Mouse (Mus musculus) brain, embryonic 14.5 days (tissue): ENCODE data around the gene Zfp804a. TPM values are rescaled to one million over a fixed set of nuclear protein-coding genes. Genes with fewer than 3 reads are reported as not detected.

ENCODE experiments used
- DNase-seq: peaks from one replicate; pipeline ENCODE4 v3.0.0-alpha.2; 2011; ENCODE audit warnings: low read depth
- CTCF ChIP-seq: fragments of 200-500 bp; IDR thresholded peaks from 2 replicates; pipeline ENCODE4 v1.5.1; 2012; ENCODE audit warnings: inconsistent platforms, mild to moderate bottlenecking, moderate library complexity, borderline replicate concordance; ENCODE audit not compliant: insufficient read depth, insufficient read length; ENCODE audit errors: extremely low read depth
- POLR2A ChIP-seq: fragments of 200-500 bp; IDR thresholded peaks from 2 replicates; pipeline ENCODE4 v1.6.1; 2012; ENCODE audit warnings: mild to moderate bottlenecking, inconsistent platforms, borderline replicate concordance; ENCODE audit not compliant: poor library complexity, insufficient read depth, insufficient read length, severe bottlenecking; ENCODE audit errors: extremely low read depth
- polyA plus RNA-seq: library from polyadenylated mRNA; depleted of rRNA; stranded (reverse); fragments of >200 nt; gene quantifications from 2 replicates; pipeline ENCODE4 v1.2.3, GENCODE M21; 2012; rRNA removed

Gene Zfp804a
- polyA plus RNA-seq: 7.5 and 12.4 TPM in 2 replicates

GRCm38 (mm10) chr2:82053185-82053891, at the start of gene Zfp804a:
Zfp804a (plus strand) TSS chr2:82053222.
- TF ChIP-seq CTCF: no peak
- peak; percentile 39; the same call in 1 of the 2 replicates for TF ChIP-seq POLR2A

DNA sequence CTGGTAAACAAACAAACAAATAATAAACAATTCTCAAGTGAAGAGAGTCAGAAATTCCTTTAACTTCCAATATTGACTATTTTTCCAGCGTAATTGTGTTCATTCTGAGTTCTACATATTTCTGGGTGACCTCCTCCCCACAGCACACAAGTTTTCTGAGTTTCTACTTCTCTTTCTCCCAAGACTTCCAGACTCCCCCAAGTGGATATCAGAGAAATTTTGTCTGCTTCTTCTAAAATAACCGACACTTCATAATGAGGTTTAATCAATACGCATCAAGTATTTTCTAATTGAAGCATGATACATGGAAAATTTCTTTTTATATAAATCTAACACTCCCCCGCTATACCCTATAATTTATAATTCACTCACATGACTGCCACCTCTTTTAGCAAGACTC, 1.4 kb upstream of the Zfp804a start:
- DNase-seq: peak; percentile 29
- TF ChIP-seq POLR2A (no peak), CTCF (no peak)

More at GRCm38 (mm10) chr2:82053185-82053891, at the start of gene Zfp804a:
- peak; percentile 88 for DNase-seq

DNA sequence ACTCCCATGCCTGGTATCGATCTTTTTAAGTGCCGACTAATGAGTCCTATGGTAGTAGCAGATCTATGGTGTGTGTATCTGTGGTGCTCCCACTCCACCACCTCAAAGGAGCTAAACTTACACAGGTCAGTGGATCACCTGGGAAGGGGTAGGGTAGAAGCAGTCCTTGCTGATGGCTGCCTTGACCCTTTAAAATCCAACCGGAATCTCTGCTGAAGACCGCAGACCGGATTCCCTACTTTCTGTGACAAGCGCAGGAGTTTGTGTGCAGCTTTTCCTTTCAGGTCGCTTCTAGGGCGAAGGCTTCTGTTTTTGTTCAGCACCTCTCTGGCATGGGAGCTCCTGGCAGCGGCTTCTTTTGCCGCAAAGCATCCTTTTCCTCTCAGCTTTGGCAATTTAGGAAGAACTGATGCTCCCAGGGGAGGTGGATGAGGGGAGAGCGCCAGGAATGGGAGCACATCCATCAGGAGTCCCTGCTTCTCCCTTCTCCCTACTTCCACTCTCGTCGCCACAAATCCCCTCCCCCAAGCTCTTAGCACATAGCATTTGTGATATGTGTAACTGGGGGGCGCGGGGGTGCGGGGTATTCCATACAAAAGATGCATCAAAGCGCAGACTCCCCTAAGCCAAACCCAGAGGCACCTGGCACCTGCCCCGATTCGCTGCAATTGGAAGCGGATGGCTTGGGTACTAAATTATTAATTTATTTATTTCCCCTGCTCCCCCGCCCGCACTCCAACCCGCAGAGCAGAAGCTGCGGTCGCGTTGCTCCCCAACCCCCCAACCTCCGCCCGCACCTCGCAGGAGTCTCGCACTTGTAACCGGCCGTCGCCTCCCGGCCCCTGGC, 461 bp upstream of the Zfp804a start:
- TF ChIP-seq POLR2A (no peak), CTCF (no peak)
- peak; percentile 87 for DNase-seq

GRCm38 (mm10) chr2:82054446-82054845, 1.4 kb downstream of the Zfp804a start:
- DNase-seq: peak; percentile 22
- TF ChIP-seq CTCF (no peak), POLR2A (no peak)

DNA sequence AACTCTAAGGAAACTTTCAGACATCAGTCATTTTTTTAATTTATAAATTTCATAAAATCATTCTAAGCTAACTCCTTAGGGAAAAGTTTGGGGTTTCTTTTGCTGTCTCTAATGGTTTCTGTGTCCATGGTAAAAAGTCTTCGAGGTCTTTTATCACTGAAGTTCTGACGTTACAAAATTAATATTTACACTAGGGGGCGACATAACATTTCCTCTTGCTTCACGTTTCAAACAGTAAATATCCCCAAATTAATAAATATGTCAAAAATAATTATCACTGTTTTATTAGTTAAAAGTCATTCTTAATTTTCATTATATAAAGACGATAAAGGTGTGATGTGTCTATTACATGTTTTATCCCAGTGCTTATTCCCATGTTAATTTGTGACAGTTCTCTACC, 11.6 kb downstream of the Zfp804a start:
- TF ChIP-seq POLR2A (no peak), CTCF (no peak)
- peak; percentile 60 for DNase-seq

DNA sequence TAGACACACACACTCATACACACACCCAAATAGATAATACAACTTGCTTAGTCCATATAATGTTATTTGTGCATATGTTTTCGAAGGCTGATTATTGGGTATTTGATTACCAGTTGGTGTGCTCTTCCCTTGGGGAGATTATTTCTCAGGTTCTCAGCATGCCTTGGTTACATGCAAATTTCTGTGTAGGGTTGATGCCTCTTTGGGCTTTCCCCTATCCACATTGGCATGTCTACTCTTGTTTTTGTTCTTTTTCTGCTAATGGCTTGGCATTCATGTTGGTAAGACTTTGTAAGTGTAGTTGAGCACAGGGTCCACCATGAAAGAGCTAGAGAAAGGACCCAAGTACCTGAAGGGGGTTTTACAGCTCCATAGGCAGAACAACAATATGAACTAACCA, 14.9 kb downstream of the Zfp804a start:
- TF ChIP-seq CTCF: no peak
- no peak for TF ChIP-seq POLR2A
- DNase-seq: no peak

- TF ChIP-seq POLR2A (no peak), CTCF (no peak)
- DNase-seq: peak; percentile 11
Measured at GRCm38 (mm10) chr2:82069172-82069571, 16.1 kb downstream of the Zfp804a start.

DNA sequence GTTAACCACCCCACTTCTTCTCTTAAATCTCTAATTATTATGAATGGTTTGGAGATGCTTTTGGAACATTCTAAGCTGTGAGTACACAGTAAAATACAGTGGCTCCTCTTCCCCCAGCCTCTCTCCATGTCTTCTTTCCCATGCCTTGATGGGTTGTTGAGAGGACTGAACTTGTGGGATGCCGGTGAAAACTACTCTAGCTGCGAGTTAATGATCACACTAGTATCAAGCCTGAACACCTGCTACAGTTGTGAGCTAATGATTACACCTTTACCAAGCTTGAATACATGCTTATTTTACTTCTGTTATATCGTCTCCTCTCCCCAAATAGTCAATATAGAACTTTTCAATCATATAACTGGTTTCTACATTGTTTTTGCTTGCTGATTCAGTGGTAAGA, 23.9 kb downstream of the Zfp804a start:
- TF ChIP-seq POLR2A (no peak), CTCF (no peak)
- no peak for DNase-seq

GRCm38 (mm10) chr2:82078287-82078994, 25.4 kb downstream of the Zfp804a start:
- TF ChIP-seq POLR2A: no peak
- TF ChIP-seq CTCF: no peak
- peak; percentile 50 for DNase-seq

DNA sequence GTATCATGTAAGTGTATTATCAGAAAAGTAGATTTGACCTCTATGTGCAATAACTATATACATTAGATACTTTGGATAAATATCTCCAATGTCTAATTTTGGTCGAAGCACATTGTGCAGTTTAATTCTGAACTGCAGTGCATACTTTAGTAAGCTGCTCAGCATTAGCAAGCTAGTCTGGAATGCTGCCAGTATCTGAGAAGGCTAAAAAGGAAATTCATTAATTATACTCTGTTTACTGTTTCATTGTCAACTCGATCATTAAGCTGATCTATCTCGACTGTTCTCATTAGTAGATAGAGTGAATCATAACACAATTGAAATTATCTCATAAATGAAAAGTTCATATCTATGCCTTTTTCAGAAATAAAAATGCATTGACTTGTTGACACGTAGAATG, 27.7 kb downstream of the Zfp804a start:
- no peak for TF ChIP-seq CTCF
- DNase-seq: peak; percentile 77

- TF ChIP-seq POLR2A (no peak), CTCF (no peak)
- DNase-seq: no peak
Measured at GRCm38 (mm10) chr2:82113148-82113547, 60.1 kb downstream of the Zfp804a start.
